Mouse (Mus musculus) heart, embryonic 13.5 days (tissue): ENCODE measurements around the gene Ttk. TPM values are rescaled to one million over a fixed set of nuclear protein-coding genes. Genes with fewer than 3 reads are reported as not detected.

Source experiments
- ATAC-seq: fragments of 200-750 bp; cut with Nextera tagmentation; 2 replicates; pipeline ENCODE4 v1.8.0; 2017; ENCODE audit warnings: moderate TSS enrichment; ENCODE audit not compliant: insufficient number of reproducible peaks, low FRiP score, low TSS enrichment; ENCODE audit errors: extremely low read depth
- H3K27ac ChIP-seq: fragments of 300-500 bp; sonication (generic); replicated peaks from 2 replicates; pipeline ENCODE4 v1.5.1; 2015; ENCODE audit warnings: moderate library complexity, mild to moderate bottlenecking, inconsistent platforms
- H3K27me3 ChIP-seq: fragments of 300-500 bp; sonication (generic); replicated peaks from 2 replicates; pipeline ENCODE4 v1.6.1; 2015; ENCODE audit warnings: mild to moderate bottlenecking, inconsistent platforms
- H3K36me3 ChIP-seq: fragments of 300-500 bp; sonication (generic); 2 replicates; pipeline ENCODE4 v1.6.1; 2015; ENCODE audit warnings: mild to moderate bottlenecking, inconsistent platforms
- H3K4me1 ChIP-seq: fragments of 300-500 bp; sonication (generic); 2 replicates; pipeline ENCODE4 v1.6.1; 2015; ENCODE audit warnings: inconsistent platforms
- H3K4me2 ChIP-seq: fragments of 300-500 bp; sonication (generic); 2 replicates; pipeline ENCODE4 v1.6.1; 2015; ENCODE audit warnings: inconsistent platforms, mild to moderate bottlenecking, moderate library complexity
- H3K4me3 ChIP-seq: fragments of 300-500 bp; sonication (generic); 2 replicates; pipeline ENCODE4 v1.5.1; 2015; ENCODE audit warnings: moderate library complexity, mild to moderate bottlenecking, inconsistent platforms
- H3K9ac ChIP-seq: fragments of 300-500 bp; sonication (generic); 2 replicates; pipeline ENCODE4 v1.6.1; 2015; ENCODE audit warnings: inconsistent platforms, mild to moderate bottlenecking, moderate library complexity
- H3K9me3 ChIP-seq: fragments of 300-500 bp; sonication (generic); 2 replicates; pipeline ENCODE4 v1.6.1; 2016; ENCODE audit warnings: inconsistent platforms
- WGBS: fragments of 180-500 bp; shearing (Covaris S2); methylation state at CpG from one replicate; pipeline ENCODE4 v1.1.7; 2015; ENCODE audit warnings: mixed read lengths; 5-methylcytosine and 5-hydroxymethylcytosine counted together
- polyA plus RNA-seq: library from polyadenylated mRNA; unstranded; fragments of >200 nt; fragmentation: Nextera tagmentation; extraction: Ambion mirVana; gene quantifications from 2 replicates; pipeline ENCODE4 v1.2.1, GENCODE M21; 2015

Ttk gene
- polyA plus RNA-seq, 1 experiment from 2014 or later: 17.1 TPM

- H3K4me1 ChIP-seq: no peaks in the 10 kb centered on the region
- H3K4me2 ChIP-seq: no peak overlapping the region
- ATAC-seq: no peak
- no peak overlapping the region for H3K4me3 ChIP-seq
- no peak overlapping the region for H3K9ac ChIP-seq
- no peaks in the 10 kb centered on the region for H3K36me3 ChIP-seq
- WGBS: 85% methylated on average over 2 of the region's 2 CpGs
- no peak overlapping the region for H3K27ac ChIP-seq
- no peaks in the 10 kb centered on the region for H3K9me3 ChIP-seq
- no peaks in the 10 kb centered on the region for H3K27me3 ChIP-seq
These were observed 13.5 kb upstream of the Ttk start for GRCm38 (mm10) chr9:83820976-83821375.

DNA sequence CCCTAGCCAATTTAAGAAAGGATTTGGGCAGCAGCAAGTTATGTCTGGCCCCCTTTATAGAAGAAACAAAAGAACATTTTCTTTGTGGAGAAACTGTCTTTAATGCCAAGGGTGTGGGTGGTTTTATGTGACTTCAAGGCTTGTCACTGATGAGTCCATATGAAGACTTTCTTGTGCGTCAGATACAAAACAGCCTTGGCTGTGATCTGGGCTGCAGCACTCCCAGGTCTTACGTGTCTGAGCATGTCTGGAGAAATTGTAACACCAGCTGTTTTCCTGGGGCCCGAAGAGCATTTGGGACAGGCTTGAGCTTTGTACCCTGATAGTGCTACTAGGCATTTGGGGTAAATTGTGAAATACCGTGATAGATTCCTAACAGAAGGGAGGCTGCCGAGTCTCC, 11.6 kb upstream of the Ttk start:
- no peaks in the 10 kb centered on the region for H3K9me3 ChIP-seq
- ATAC-seq: no peak

GRCm38 (mm10) chr9:83829896-83830295, 4.6 kb upstream of the Ttk start:
- 74% methylated on average over 5 of the region's 5 CpGs for WGBS
- H3K4me3 ChIP-seq: no peak overlapping the region
- H3K27ac ChIP-seq: no peak overlapping the region
- peaks cover 5% of the 10 kb centered on the region for H3K4me1 ChIP-seq
- H3K9me3 ChIP-seq: no peaks in the 10 kb centered on the region
- H3K9ac ChIP-seq: no peak overlapping the region
- H3K27me3 ChIP-seq: no peaks in the 10 kb centered on the region
- H3K4me2 ChIP-seq: no peak overlapping the region
- no peak for ATAC-seq
- H3K36me3 ChIP-seq: no peaks in the 10 kb centered on the region

More for the DNA sequence above, 11.6 kb upstream of the Ttk start:
- H3K27ac ChIP-seq: no peak overlapping the region
- no peaks in the 10 kb centered on the region for H3K4me1 ChIP-seq
- WGBS: 72% methylated on average over 5 of the region's 5 CpGs
- H3K36me3 ChIP-seq: no peaks in the 10 kb centered on the region
- no peaks in the 10 kb centered on the region for H3K27me3 ChIP-seq
- no peak overlapping the region for H3K4me2 ChIP-seq
- no peak overlapping the region for H3K9ac ChIP-seq
- H3K4me3 ChIP-seq: no peak overlapping the region

- H3K27ac ChIP-seq: no peak overlapping the region
- H3K4me1 ChIP-seq: peaks cover 15% of the 10 kb centered on the region
- 75% methylated on average over 8 of the region's 8 CpGs for WGBS
- no peaks in the 10 kb centered on the region for H3K27me3 ChIP-seq
- H3K4me2 ChIP-seq: no peak overlapping the region
- no peaks in the 10 kb centered on the region for H3K36me3 ChIP-seq
- H3K9ac ChIP-seq: no peak overlapping the region
- H3K9me3 ChIP-seq: no peaks in the 10 kb centered on the region
- no peak overlapping the region for H3K4me3 ChIP-seq
- no peak for ATAC-seq
These were observed 3.3 kb upstream of the Ttk start for GRCm38 (mm10) chr9:83831152-83831551.

- peak overlapping the region; percentile 90 for H3K9ac ChIP-seq
- peaks cover 9% of the 10 kb centered on the region for H3K36me3 ChIP-seq
- H3K4me3 ChIP-seq: peak overlapping the region; percentile 96
- H3K9me3 ChIP-seq: no peaks in the 10 kb centered on the region
- peak; percentile 45; the same call in 1 of the 2 replicates for ATAC-seq
- peak overlapping the region; percentile 81; the same call in 1 of the 2 replicates for H3K27ac ChIP-seq
- H3K27me3 ChIP-seq: no peaks in the 10 kb centered on the region
- peak overlapping the region; percentile 83 for H3K4me2 ChIP-seq
- 1% methylated on average over 27 of the region's 27 CpGs for WGBS
- peaks cover 23% of the 10 kb centered on the region for H3K4me1 ChIP-seq
These were observed 342 bp downstream of the Ttk start for GRCm38 (mm10) chr9:83834748-83835313.

GRCm38 (mm10) chr9:83852464-83852863, 18.0 kb downstream of the Ttk start:
- H3K9ac ChIP-seq: no peak overlapping the region
- H3K9me3 ChIP-seq: no peaks in the 10 kb centered on the region
- H3K36me3 ChIP-seq: peaks cover 68% of the 10 kb centered on the region
- no peak overlapping the region for H3K4me2 ChIP-seq
- no peak overlapping the region for H3K27ac ChIP-seq
- ATAC-seq: no peak
- H3K27me3 ChIP-seq: no peaks in the 10 kb centered on the region
- no peaks in the 10 kb centered on the region for H3K4me1 ChIP-seq
- 91% methylated on average over 3 of the region's 3 CpGs for WGBS
- H3K4me3 ChIP-seq: no peak overlapping the region

DNA sequence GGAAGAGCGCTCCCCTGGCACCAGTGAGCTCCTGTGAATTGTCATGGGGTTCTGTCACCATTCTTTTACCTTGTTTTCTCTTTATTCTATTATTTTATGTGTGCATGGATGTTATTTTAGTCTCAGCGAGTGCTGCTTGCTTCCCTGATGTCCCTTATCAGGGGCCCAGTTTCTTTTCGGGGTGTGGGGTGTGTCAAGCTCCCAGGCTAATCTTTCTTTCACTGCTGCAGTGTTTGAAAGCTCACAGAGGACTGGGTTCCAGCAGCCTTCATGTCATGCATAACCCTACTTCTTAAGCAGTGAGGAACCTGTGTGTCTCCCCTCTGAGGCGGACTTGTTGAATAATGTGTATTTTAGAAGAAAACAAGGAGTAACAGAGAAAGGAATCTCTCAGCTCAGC, 30.7 kb downstream of the Ttk start:
- H3K27ac ChIP-seq: no peak overlapping the region
- ATAC-seq: no peak
- no peaks in the 10 kb centered on the region for H3K9me3 ChIP-seq
- peaks cover 6% of the 10 kb centered on the region for H3K4me1 ChIP-seq
- no peaks in the 10 kb centered on the region for H3K27me3 ChIP-seq
- H3K9ac ChIP-seq: peak overlapping the region; percentile 25; the same call in 1 of the 2 replicates
- H3K36me3 ChIP-seq: peaks cover 85% of the 10 kb centered on the region
- no peak overlapping the region for H3K4me3 ChIP-seq
- no peak overlapping the region for H3K4me2 ChIP-seq
- WGBS: 53% methylated on average over 4 of the region's 4 CpGs

DNA sequence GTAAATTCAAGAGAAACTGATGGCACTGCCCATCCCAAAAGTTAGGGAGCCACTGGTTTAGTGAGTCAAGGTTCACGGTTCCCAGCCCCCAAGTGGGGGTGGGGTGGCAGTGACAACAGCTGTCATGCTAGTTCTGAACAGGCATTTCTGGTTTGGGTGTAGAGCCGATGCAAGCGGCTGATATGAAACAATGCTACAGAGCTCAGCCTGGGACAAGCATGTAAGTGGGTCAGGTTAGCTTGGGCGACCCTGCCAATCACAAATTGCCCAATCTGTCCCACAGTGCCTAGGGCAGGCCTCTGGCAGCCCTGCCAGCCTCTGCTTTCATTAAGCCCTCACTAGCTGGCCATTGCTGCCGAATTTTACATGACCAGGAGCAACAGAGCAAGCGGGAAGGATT, 47.7 kb downstream of the Ttk start:
- no peaks in the 10 kb centered on the region for H3K27me3 ChIP-seq
- H3K4me1 ChIP-seq: no peaks in the 10 kb centered on the region
- no peak overlapping the region for H3K9ac ChIP-seq
- H3K36me3 ChIP-seq: no peaks in the 10 kb centered on the region
- no peak overlapping the region for H3K4me3 ChIP-seq
- H3K27ac ChIP-seq: no peak overlapping the region
- H3K9me3 ChIP-seq: no peaks in the 10 kb centered on the region
- no peak for ATAC-seq
- no peak overlapping the region for H3K4me2 ChIP-seq
- 65% methylated on average over 6 of the region's 6 CpGs for WGBS

DNA sequence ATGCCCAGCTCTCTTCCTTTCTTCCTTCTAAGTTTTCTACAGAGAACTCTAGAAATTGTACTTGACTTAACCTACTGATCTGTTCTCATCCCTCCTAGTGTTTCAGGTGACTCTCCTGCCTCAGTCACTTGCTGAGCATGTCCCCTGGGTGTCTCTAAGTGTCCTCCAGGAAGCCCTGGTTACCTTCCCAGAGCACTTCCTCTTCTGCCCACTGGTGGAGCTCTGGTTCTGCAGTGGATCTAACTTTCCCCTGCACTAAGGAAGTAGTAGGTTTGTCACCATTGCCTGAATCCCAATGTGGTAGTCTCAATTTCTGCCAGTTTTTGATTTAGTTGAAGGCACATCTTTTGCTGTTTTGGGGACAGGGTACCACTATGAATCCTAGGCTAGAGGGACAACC, 51.7 kb downstream of the Ttk start:
- no peak overlapping the region for H3K27ac ChIP-seq
- no peaks in the 10 kb centered on the region for H3K27me3 ChIP-seq
- no peaks in the 10 kb centered on the region for H3K36me3 ChIP-seq
- H3K4me3 ChIP-seq: no peak overlapping the region
- H3K9ac ChIP-seq: no peak overlapping the region
- no peaks in the 10 kb centered on the region for H3K9me3 ChIP-seq
- H3K4me1 ChIP-seq: no peaks in the 10 kb centered on the region
- no peak overlapping the region for H3K4me2 ChIP-seq
- no peak for ATAC-seq

DNA sequence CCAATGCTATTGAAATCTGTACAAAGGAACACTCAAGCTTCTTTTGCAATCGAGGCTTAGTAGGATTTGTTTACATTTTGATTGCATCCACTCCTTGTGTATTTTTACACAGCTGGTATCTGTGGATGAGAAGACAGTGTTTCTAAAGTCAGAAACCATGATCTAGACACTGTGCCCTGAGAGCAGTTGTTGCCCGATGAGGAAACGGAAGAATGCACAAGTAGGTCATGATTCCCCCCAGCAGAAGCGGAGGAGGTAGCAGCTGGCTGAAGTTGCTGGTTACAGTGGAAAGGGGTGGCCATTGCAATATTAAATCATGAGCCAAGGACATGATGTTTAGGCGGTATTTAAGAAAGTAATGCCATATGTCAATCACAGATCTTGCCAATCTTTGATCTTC, 53.7 kb downstream of the Ttk start:
- no peak for ATAC-seq
- Histone ChIP-seq H3K27ac (no peak overlapping the region), H3K4me3 (no peak overlapping the region), H3K9ac (no peak overlapping the region), H3K36me3 (no peaks in the 10 kb centered on the region), H3K4me2 (no peak overlapping the region), H3K27me3 (no peaks in the 10 kb centered on the region), H3K9me3 (no peaks in the 10 kb centered on the region), H3K4me1 (no peaks in the 10 kb centered on the region)
- WGBS: 76% methylated on average over 5 of the region's 5 CpGs

DNA sequence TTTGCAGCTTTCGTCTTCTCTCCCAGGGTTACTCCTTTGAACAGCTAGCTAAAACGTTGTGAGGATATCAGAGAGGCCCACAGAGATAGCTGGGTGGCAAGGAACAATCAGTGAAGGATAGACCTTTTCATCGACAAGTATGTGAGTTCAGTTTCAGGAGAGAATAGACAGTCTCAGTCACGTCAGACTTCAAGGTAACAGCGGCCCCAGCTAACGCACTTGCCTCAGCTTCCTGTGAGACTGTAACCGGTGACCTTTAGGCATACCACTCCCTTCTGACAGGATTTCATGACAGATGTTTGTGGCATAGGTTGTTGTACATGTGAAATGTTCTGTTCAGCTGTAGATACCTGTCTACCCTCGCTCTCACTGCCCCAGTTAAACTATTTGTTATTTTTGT, 58.6 kb downstream of the Ttk start:
- Histone ChIP-seq H3K9ac (no peak overlapping the region), H3K27me3 (no peaks in the 10 kb centered on the region), H3K36me3 (no peaks in the 10 kb centered on the region), H3K4me1 (no peaks in the 10 kb centered on the region), H3K27ac (no peak overlapping the region), H3K9me3 (no peaks in the 10 kb centered on the region), H3K4me2 (no peak overlapping the region), H3K4me3 (no peak overlapping the region)
- no peak for ATAC-seq
- 63% methylated on average over 8 of the region's 8 CpGs for WGBS

DNA sequence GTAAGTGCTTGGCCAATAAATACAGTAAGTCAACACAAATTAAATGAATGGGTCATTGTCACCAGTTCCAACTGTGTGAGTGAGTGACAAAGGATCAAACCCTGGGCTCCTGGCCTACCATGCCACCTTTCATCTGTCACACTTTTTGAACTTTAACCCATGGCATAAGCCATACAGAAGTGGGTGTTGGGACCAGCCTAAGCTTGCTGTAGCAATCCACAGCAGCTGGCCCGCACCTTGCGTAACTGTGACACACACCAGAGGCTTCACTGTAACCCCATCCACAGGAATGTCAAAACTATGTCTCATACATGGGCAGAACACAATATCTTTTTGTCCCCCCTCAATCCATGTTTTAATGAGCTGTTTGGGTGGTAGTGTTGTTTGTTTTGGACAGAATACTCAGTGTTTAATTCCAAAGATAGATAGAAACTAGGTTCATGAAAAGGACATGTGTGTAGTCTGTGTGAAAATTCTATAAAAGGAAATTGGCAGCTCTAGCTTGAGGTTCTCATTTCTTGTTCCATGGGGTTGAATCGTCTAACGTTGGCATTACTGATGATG, 59.4 kb downstream of the Ttk start:
- Histone ChIP-seq H3K4me2 (no peak overlapping the region), H3K36me3 (no peaks in the 10 kb centered on the region), H3K4me3 (no peak overlapping the region), H3K9ac (no peak overlapping the region), H3K4me1 (no peaks in the 10 kb centered on the region), H3K27ac (no peak overlapping the region), H3K27me3 (no peaks in the 10 kb centered on the region), H3K9me3 (no peaks in the 10 kb centered on the region)
- no peak for ATAC-seq
- 72% methylated on average over 4 of the region's 4 CpGs for WGBS
